Mouse (Mus musculus) frontal cortex, postnatal 14 days (tissue): ENCODE measurements around the gene Gm5458.
"Not testable (repeated sequence)": the region's sequence is repeated elsewhere in the genome, so short reads cannot be mapped to it uniquely, and the experiment has no call there.

Source experiments
- DNase-seq, 2 experiments: peaks; one replicate each; pipeline ENCODE4 v3.0.0; 2022; ENCODE audit warnings: low spot score in 2 of 2

Gm5458 gene

DNA sequence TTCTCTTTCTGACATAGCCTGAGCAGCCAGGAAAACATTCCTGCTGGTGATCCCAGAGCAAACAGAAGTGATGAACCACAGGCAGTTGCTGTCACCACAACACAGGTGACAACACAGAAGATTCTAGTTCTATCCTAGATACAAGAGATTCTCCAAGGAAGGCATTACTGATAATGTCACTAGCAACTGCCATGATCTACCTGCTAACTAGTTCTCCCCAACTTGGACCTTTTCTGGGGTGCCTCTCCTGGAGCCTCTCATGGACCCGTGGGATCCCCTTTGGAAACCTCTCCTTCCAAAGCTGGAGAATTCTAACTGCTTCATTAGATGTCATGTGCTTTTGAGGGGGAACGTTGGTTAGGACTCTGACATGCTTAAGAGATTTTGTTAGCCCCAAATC is at the start of gene Gm5458:
Gm5458 (minus strand) TSS at position 101 of the 400 bp plus-strand sequence.
- not testable (repeated sequence) for DNase-seq

DNA sequence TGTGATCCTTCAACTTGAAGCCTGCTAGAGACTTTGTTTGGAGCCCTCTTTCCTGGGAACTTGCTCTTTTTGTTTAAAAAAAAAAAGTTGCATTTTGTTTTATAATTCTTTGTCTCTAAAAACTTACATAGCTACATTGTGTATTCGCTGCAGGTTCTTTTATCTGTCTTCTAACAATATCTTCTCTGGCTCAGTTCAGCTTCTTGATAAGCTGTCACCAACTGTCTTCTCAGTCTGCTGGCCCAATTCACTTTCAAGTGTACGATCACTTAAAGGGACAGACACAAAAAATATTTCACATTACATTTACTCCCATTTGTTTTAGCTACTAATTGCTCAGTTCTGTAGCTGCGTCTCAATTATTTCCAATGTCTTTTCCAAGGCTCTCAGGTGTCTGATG is 43.9 kb upstream of the Gm5458 start:
- DNase-seq, result no peak

DNA sequence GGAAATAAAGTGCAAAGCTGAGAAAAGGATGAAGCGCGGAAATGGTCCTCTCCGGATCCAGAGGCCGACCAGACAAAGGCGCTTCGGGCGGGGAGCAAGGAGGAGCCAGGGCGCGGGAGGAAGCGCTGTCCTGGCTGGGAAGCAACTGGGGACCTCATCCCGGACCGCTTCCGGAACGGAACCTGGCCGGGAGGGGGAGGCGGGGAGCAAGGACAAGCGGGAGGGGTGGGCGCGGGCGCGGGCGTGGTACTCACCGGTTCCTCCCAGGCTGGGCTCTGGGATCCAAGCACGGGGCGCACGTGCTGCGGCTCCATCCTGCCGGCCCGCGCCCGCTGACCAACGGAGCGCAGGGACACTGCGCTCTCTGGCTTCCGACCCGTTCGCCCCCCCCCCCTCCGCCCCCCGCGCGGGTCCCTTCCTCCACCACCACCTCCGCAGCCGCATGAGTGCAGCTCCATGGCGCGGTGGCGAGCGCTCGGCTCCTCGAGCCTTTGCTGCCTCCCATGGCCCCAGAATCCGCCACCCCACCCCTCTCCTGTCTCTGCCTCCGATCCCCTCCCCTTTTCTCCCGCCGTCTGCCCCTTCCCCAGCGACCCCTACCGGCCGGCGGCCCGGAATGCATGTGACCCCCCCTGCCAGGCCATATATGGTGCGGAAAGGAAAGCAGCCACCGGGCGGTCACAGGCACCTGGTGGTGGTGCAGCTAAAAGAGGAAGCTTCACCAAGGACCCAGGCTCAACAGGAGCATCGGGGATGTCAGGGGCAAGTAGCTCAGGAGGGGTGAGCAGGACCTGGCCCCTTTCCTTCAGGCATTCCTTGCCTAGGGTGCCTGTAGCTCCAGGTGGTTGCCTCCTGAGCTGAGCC is 17.3 kb downstream of the Gm5458 start, which contains the start of gene Gm2237:
Gm2237 (minus strand) TSS at position 332 of the 864 bp plus-strand sequence.
- DNase-seq, result peak; percentile 8 to 12

GRCm38 (mm10) chr14:19549863-19550262 is 52.5 kb downstream of the Gm5458 start, which contains the start of gene Gm2244:
Gene Gm2244, minus strand, starts transcription at chr14:19549963.
- DNase-seq, result not testable (repeated sequence)
